Mouse (Mus musculus) ZHBTc4 (cell line): ENCODE measurements around the gene Adi1.

ENCODE experiments used
- DNase-seq: peaks from one replicate; pipeline ENCODE4 v3.0.0-alpha.2; 2011; ENCODE audit warnings: low read depth, low spot score

The Adi1 gene

GRCm38 (mm10) chr12:28675121-28675924, at the start of gene Adi1:
Gene Adi1, plus strand, starts transcription at chr12:28675231.
- DNase-seq: peak; percentile 96

GRCm38 (mm10) chr12:28625407-28625806, 49.6 kb upstream of the Adi1 start:
- DNase-seq: no peak

- DNase-seq: peak; percentile 53
These were observed 47.9 kb upstream of the Adi1 start for GRCm38 (mm10) chr12:28627092-28627491.

- peak; percentile 43 for DNase-seq
These were observed 46.6 kb upstream of the Adi1 start for GRCm38 (mm10) chr12:28628436-28628835.

- peak; percentile 41 for DNase-seq
These were observed 39.9 kb upstream of the Adi1 start for GRCm38 (mm10) chr12:28635058-28635534.

GRCm38 (mm10) chr12:28635535-28636476, 39.2 kb upstream of the Adi1 start, which contains the start of gene Rps7:
Gene Rps7, minus strand, starts transcription at chr12:28635953.
- peak; percentile 96 for DNase-seq

GRCm38 (mm10) chr12:28636543-28636942, 38.5 kb upstream of the Adi1 start:
- DNase-seq: peak; percentile 43

GRCm38 (mm10) chr12:28638778-28639177, 36.3 kb upstream of the Adi1 start:
- peak; percentile 40 for DNase-seq

- peak; percentile 96 for DNase-seq
These were observed 25.6 kb upstream of the Adi1 start, which contains the start of gene Rnaseh1 for GRCm38 (mm10) chr12:28649141-28650110. Gene Rnaseh1, plus strand, starts transcription at chr12:28649602.

- DNase-seq: no peak
These were observed 12.4 kb upstream of the Adi1 start for GRCm38 (mm10) chr12:28662628-28663027.

GRCm38 (mm10) chr12:28666734-28667133, 8.3 kb upstream of the Adi1 start:
- DNase-seq: no peak

- no peak for DNase-seq
These were observed 7.7 kb upstream of the Adi1 start for GRCm38 (mm10) chr12:28667287-28667686.

GRCm38 (mm10) chr12:28674038-28674720, 852 bp upstream of the Adi1 start:
- DNase-seq: no peak

- DNase-seq: no peak
These were observed 836 bp downstream of the Adi1 start for GRCm38 (mm10) chr12:28675925-28676209.

GRCm38 (mm10) chr12:28684674-28685073, 9.6 kb downstream of the Adi1 start:
- no peak for DNase-seq

GRCm38 (mm10) chr12:28685771-28686170, 10.7 kb downstream of the Adi1 start:
- no peak for DNase-seq

- DNase-seq: no peak
These were observed 11.3 kb downstream of the Adi1 start for GRCm38 (mm10) chr12:28686199-28686879.

GRCm38 (mm10) chr12:28688996-28689395, 14.0 kb downstream of the Adi1 start:
- DNase-seq: peak; percentile 49

GRCm38 (mm10) chr12:28690730-28691129, 15.7 kb downstream of the Adi1 start:
- DNase-seq: no peak

- no peak for DNase-seq
These were observed 18.7 kb downstream of the Adi1 start for GRCm38 (mm10) chr12:28693738-28694137.
